Mouse (Mus musculus): ENCODE measurements around the gene Pxn. TPM values are rescaled to one million over a fixed set of nuclear protein-coding genes. Genes with fewer than 3 reads are reported as not detected.
A peak's percentile ranks its signal among the peaks of the same experiment; 100 is the strongest.
"Not testable (repeated sequence)": the region's sequence is repeated elsewhere in the genome, so short reads cannot be mapped to it uniquely, and the experiment has no call there.

Gene Pxn
- polyA plus RNA-seq, 1 experiment from 2014 or later = 45.3 TPM

DNA sequence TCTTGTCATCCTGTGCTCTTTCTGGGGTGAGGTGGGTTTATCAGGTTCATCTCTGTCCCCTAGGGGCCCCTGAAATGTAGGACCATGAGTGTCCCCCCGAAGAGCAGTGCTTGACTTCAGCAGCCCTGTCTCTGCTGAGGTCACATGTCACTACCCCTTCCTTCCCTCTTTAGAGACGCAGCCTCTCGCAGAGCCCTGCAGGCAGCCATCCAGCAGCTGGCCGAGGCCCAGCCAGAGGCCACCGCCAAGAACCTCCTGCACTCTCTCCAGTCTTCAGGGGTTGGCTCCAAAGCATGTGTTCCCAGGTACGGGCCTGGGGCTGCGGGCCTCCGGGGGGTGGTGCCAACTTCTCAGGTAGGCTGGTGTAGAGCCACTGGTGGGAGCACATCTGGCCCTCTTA is 68.5 kb downstream of the Pxn start:
- H3K36me3 ChIP-seq = peaks cover 96% of the 10 kb centered on the region
- no peak overlapping the region for H3K4me3 ChIP-seq
- H3K9me3 ChIP-seq (replicated peaks) = no peaks in the 10 kb centered on the region
- WGBS = 95% methylated on average over 8 of the region's 8 CpGs
- H3K4me1 ChIP-seq = no peaks in the 10 kb centered on the region
- H3K27ac ChIP-seq = 0 out of 2 replicates have a peak overlapping the region, but pooled peaks have one; percentile 30
- no peak for DNase-seq (ENCODE audit: low spot score)
- no peaks in the 10 kb centered on the region for H3K27me3 ChIP-seq (ENCODE audit: low read depth, poor library complexity, severe bottlenecking)

DNA sequence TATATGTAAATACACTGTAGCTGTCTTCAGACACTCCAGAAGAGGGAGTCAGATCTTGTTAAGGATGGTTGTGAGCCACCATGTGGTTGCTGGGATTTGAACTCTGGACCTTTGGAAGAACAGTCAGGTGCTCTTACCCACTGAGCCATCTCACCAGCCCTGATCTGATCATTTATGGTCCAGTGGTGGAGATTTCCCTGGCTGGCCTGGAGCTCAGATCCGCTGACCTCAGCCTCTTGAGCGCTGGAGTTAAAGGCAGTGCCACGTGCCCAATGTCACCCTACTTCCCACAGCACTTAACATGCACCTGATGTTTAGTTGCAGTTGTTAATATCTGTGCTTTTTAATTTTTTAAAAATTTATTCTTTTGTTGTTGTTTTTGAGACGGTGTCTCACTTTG is 71.2 kb downstream of the Pxn start:
- not testable (repeated sequence) for H3K9me3 ChIP-seq (replicated peaks); H3K4me3 ChIP-seq; H3K27ac ChIP-seq; DNase-seq (ENCODE audit: low spot score); H3K27me3 ChIP-seq (ENCODE audit: low read depth, poor library complexity, severe bottlenecking); H3K4me1 ChIP-seq
- 96% methylated on average over 4 of the region's 4 CpGs for WGBS
- peaks cover 99% of the 10 kb centered on the region for H3K36me3 ChIP-seq

DNA sequence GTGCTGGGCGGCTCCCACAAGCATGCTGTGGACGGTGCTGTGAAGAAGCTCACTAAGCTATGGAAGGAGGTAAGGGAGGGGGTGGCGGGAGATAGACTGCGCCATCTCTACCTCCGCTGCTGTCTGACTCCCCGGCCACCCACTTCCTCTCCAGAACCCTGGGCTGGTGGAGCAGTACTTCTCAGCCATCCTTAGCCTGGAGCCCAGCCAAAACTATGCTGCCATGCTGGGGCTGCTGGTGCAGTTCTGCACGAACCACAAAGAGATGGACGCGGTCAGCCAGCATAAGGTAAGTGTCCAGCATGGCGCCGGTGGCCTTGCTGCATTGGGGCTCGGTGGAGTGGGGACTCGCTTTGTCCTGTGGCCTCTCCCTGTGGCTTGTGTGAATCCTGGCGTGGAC is 72.4 kb downstream of the Pxn start:
- no peaks in the 10 kb centered on the region for H3K27me3 ChIP-seq (ENCODE audit: low read depth, poor library complexity, severe bottlenecking)
- H3K4me1 ChIP-seq = no peaks in the 10 kb centered on the region
- no peak for DNase-seq (ENCODE audit: low spot score)
- H3K27ac ChIP-seq = no peak overlapping the region
- 96% methylated on average over 14 of the region's 14 CpGs for WGBS
- no peak overlapping the region for H3K4me3 ChIP-seq
- H3K9me3 ChIP-seq (replicated peaks) = no peaks in the 10 kb centered on the region; the same call in 1 of the 2 replicates
- H3K36me3 ChIP-seq = peaks cover 100% of the 10 kb centered on the region

DNA sequence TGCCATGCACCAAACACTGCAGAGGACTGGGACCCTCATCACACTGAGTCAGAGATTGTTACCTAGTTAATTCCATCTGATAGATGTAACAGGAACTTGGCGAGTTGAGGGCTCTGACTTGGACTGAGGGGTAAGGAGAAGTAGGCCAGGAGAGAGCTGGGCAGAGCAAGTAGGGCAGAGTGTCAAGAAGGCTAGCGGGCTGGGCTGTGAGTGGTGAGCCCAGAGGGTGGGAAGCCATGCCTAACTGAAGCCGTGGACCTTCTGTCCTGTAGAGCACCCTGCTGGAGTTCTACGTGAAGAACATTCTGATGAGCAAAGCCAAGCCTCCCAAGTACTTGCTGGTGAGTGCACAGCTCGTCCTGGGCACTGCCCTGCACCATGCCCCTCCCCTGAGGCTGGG is 72.9 kb downstream of the Pxn start:
- Histone ChIP-seq H3K27ac (no peak overlapping the region), H3K36me3 (peaks cover 100% of the 10 kb centered on the region), H3K9me3 (replicated peaks) (no peaks in the 10 kb centered on the region; the same call in 1 of the 2 replicates), H3K4me1 (no peaks in the 10 kb centered on the region), H3K27me3 (ENCODE audit: low read depth, poor library complexity, severe bottlenecking) (no peaks in the 10 kb centered on the region), H3K4me3 (no peak overlapping the region)
- 88% methylated on average over 5 of the region's 5 CpGs for WGBS
- DNase-seq (ENCODE audit: low spot score) = no peak

DNA sequence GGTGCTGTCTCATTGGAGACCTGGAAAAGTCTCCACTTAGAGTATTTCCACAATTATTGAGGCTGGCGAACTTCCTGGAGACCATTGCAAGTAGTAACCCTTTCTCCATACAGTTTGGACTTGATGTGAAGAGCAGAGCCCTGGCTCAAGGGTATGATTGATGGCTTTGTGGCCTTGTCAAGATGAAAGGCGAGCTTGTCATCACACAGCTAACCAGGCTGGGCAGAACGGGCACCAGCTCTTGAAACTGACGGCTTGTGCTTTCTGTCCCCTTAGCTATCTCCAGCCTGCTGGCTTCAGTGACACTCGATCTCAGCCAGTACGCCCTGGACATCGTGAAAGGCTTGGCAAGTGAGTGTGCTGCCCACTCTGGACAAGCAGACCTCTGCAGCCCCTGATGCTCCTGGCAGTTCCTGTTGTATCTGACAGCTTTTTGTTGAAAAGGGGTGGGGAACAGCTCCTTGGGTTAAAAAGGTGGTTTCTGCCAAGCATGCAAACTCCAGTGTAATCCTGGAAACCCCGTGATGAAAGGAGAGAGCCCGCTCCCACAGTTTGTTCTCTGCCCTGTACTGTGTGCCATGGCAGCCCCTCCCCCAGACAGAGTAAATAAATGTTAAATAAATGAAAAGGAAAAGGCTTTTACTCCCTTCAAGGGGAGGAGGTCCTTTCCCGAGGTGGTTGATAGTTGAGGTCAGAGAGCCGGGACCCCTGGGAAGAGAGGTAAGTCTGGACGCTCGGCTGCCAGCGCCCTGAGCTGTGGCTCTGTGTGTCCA is 73.9 kb downstream of the Pxn start:
- Histone ChIP-seq H3K36me3 (peaks cover 100% of the 10 kb centered on the region), H3K27me3 (ENCODE audit: low read depth, poor library complexity, severe bottlenecking) (no peaks in the 10 kb centered on the region), H3K4me1 (no peaks in the 10 kb centered on the region), H3K27ac (no peak overlapping the region), H3K9me3 (replicated peaks) (no peaks in the 10 kb centered on the region; the same call in 1 of the 2 replicates), H3K4me3 (no peak overlapping the region)
- WGBS = 93% methylated on average over 14 of the region's 14 CpGs
- DNase-seq (ENCODE audit: low spot score) = no peak

DNA sequence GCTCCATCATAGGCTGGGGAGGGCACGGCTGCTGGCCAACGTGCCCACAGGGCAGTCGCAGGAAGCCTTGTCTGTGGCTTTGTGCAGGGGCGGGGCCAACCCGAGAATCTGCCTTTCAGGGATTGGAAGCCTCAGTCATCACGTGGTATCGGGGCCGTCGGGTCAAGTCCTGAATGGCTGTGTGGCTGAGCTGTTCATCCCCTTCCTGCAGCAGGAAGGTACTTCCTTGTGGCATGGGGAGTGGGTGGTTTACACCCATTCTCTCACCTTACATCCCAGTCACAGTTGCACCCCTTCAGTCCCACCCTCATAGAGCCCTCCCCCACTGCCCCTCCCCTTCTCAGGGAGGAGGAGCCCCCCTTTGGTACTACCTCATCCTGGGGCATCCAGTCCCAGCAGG is 75.2 kb downstream of the Pxn start:
- no peaks in the 10 kb centered on the region for H3K27me3 ChIP-seq (ENCODE audit: low read depth, poor library complexity, severe bottlenecking)
- WGBS = 95% methylated on average over 9 of the region's 9 CpGs
- no peak for DNase-seq (ENCODE audit: low spot score)
- H3K27ac ChIP-seq = no peak overlapping the region
- no peaks in the 10 kb centered on the region; the same call in 1 of the 2 replicates for H3K9me3 ChIP-seq (replicated peaks)
- H3K4me1 ChIP-seq = no peaks in the 10 kb centered on the region
- peaks cover 100% of the 10 kb centered on the region for H3K36me3 ChIP-seq
- no peak overlapping the region for H3K4me3 ChIP-seq

DNA sequence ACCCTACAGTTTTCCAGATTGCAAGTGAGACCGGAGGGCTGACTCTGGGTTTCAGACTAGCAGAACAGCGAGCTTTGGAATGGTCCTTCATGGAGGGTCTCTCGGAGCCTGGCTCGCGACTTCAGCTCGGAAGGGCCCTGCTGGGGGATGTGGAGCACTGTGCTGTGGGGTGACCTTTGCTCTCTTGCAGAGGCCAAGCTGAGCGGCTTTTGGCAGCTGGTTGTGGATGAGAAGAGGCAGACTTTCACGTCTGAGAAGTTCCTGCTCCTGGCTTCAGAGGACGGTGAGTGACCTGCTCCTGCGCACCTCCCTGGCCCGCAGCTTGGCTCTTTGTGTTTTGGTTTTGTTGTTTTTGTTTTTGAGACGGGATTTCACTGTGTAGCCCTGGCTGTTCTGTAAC is 79.1 kb downstream of the Pxn start:
- no peaks in the 10 kb centered on the region; the same call in 1 of the 2 replicates for H3K9me3 ChIP-seq (replicated peaks)
- H3K4me1 ChIP-seq = no peaks in the 10 kb centered on the region
- peaks cover 99% of the 10 kb centered on the region for H3K36me3 ChIP-seq
- no peak overlapping the region for H3K4me3 ChIP-seq
- H3K27me3 ChIP-seq (ENCODE audit: low read depth, poor library complexity, severe bottlenecking) = no peaks in the 10 kb centered on the region
- WGBS = 90% methylated on average over 12 of the region's 12 CpGs
- no peak overlapping the region for H3K27ac ChIP-seq
- DNase-seq (ENCODE audit: low spot score) = no peak

DNA sequence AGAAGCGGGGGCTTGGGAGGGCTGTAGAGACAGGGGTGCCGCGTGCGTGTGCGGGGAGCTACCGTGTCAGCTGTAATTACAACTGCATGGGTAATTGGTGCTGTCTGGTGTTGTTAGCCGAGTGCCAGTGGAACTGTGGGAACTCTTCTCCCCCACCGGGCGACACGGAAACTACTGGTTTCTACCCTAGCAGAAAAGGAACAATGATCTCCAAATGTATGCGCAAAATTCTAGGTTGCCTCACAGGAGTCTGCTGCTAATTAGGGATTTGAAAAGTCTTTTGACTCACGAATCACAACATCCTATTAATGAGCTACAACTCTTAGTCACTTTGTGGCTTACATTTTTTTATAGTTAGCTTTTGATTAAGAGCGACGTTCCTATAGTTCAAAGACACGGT is 79.7 kb downstream of the Pxn start:
- Histone ChIP-seq H3K36me3 (peaks cover 99% of the 10 kb centered on the region), H3K4me1 (no peaks in the 10 kb centered on the region), H3K9me3 (replicated peaks) (no peaks in the 10 kb centered on the region; the same call in 1 of the 2 replicates), H3K4me3 (no peak overlapping the region), H3K27ac (no peak overlapping the region), H3K27me3 (ENCODE audit: low read depth, poor library complexity, severe bottlenecking) (no peaks in the 10 kb centered on the region)
- DNase-seq (ENCODE audit: low spot score) = no peak
- 95% methylated on average over 15 of the region's 15 CpGs for WGBS

DNA sequence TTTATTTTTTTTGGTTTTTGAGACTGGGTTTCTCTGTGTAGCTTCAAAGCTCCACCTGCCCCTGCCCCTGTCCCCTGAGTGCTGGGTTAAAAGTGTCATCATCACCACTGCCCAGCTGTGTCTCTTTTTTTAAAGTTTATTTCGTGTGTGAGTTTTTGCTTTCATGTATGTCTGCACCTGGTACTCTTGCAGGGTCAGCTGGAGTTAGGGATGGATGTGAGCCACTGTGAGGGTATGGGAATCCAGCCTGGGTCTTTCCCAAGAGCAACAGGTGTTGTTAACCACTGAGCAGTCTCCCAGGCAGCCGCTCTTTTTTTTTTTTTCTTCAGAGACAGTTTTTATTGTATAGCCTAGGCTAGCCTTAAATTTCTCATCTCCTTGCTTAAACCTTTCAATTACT is 80.3 kb downstream of the Pxn start:
- Histone ChIP-seq H3K4me3 (no peak overlapping the region), H3K27me3 (ENCODE audit: low read depth, poor library complexity, severe bottlenecking) (no peaks in the 10 kb centered on the region), H3K27ac (no peak overlapping the region), H3K36me3 (peaks cover 99% of the 10 kb centered on the region), H3K4me1 (no peaks in the 10 kb centered on the region), H3K9me3 (replicated peaks) (no peaks in the 10 kb centered on the region; the same call in 1 of the 2 replicates)
- no peak for DNase-seq (ENCODE audit: low spot score)
- 94% methylated on average over 2 of the region's 2 CpGs for WGBS

DNA sequence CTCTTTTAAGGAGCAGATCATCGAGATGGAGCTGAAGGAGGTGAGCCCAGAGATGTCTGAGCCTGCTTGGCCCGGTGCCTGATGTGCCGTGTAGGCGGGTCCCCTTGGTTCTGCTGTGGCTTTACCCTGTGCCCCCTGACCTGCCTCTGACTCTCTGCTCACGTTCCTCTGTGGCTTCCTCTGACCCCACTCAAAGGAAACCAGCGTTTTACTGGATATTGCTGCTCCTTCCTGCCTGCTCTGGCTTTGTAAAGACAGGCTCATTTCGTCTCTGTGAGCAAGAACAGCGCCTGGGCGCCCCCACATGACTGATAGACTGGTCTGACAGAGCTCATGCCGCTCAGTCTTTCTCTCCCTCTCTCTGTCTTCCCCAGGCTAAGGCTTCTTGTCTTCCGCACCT is 84.6 kb downstream of the Pxn start:
- H3K36me3 ChIP-seq = peaks cover 99% of the 10 kb centered on the region
- no peak overlapping the region for H3K27ac ChIP-seq
- no peak for DNase-seq (ENCODE audit: low spot score)
- H3K9me3 ChIP-seq (replicated peaks) = no peaks in the 10 kb centered on the region
- H3K4me1 ChIP-seq = no peaks in the 10 kb centered on the region
- 88% methylated on average over 11 of the region's 11 CpGs for WGBS
- no peak overlapping the region for H3K4me3 ChIP-seq
- no peaks in the 10 kb centered on the region for H3K27me3 ChIP-seq (ENCODE audit: low read depth, poor library complexity, severe bottlenecking)

DNA sequence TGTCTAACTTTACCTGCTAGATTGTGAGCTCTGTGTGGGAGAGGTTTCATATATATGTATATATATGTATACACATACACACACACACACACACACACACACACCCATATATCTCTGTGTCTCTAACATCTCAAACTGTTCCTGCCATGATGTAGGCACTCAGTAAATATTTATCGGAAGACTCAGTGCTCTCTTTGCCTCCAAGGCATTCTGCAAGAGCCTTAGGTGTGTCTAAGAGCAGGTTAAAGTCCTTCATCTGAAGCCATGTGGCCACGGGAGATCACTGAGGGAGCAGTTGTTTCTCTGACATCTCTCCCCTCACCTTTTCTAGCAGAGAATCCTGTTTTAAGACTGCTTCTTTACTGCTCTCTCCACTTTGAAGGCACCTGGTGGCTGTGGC is 85.0 kb downstream of the Pxn start:
- DNase-seq (ENCODE audit: low spot score) = no peak
- H3K4me3 ChIP-seq = no peak overlapping the region
- no peak overlapping the region for H3K27ac ChIP-seq
- H3K4me1 ChIP-seq = no peaks in the 10 kb centered on the region
- H3K36me3 ChIP-seq = peaks cover 99% of the 10 kb centered on the region
- H3K27me3 ChIP-seq (ENCODE audit: low read depth, poor library complexity, severe bottlenecking) = no peaks in the 10 kb centered on the region
- 98% methylated on average over 2 of the region's 2 CpGs for WGBS
- H3K9me3 ChIP-seq (replicated peaks) = no peaks in the 10 kb centered on the region

DNA sequence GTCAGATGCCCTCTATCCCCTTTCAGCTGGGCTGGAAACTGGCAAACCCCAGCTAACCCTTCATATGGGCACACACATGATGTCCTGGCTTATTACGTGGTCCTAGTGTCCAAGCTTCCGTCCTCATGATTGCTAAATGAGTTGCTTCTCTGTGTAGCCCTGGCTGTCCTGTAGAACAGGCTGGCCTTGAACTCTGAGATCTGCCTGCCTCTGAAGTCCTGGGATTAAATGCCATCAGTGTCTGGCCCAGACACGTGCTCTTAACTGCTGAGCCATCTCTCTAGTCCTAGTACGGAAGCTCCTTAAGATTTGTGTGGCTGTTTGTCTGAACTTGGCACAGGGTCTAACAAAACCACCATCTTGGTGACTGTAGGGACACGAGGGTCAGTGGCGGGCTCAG is 97.1 kb downstream of the Pxn start:
- no peak overlapping the region for H3K4me3 ChIP-seq
- no peaks in the 10 kb centered on the region for H3K9me3 ChIP-seq (replicated peaks)
- H3K4me1 ChIP-seq = no peaks in the 10 kb centered on the region
- H3K27me3 ChIP-seq (ENCODE audit: low read depth, poor library complexity, severe bottlenecking) = no peaks in the 10 kb centered on the region
- H3K27ac ChIP-seq = no peak overlapping the region
- H3K36me3 ChIP-seq = peaks cover 100% of the 10 kb centered on the region
- no peak for DNase-seq (ENCODE audit: low spot score)
- 94% methylated on average over 6 of the region's 6 CpGs for WGBS
